Mouse (Mus musculus): ENCODE results near the gene Spem1. TPM values are rescaled to one million over a fixed set of nuclear protein-coding genes. Genes with fewer than 3 reads are reported as not detected.

Gene Spem1
- total RNA-seq, 2 experiments from 2014 or later = 0.57 to 0.63 TPM

Other genes with a start within 250 kb of the Spem1 start
- gene Wrap53, start 241.9 kb downstream of the Spem1 start, total RNA-seq (2021) = 10 to 100 TPM; 11.8 to 14.3 TPM
- gene Trp53, start 241.8 kb downstream of the Spem1 start, total RNA-seq (2021) = 10 to 100 TPM; 25.4 to 27.4 TPM
- gene Atp1b2, start 216.2 kb downstream of the Spem1 start, total RNA-seq (2021) = 100 to 1,000 TPM; 400 to 418 TPM
- not detected for gene Shbg, start 204.3 kb downstream of the Spem1 start, total RNA-seq (2021)
- 10 to 100 TPM; 11.7 to 13.7 TPM for gene Sat2, start 200.2 kb downstream of the Spem1 start, total RNA-seq (2021)
- gene Fxr2, start 189.2 kb downstream of the Spem1 start, total RNA-seq (2021) = 100 to 1,000 TPM; 147 to 153 TPM
- not detected for gene Sox15, start 166.9 kb downstream of the Spem1 start, total RNA-seq (2021)
- 10 to 100 TPM; 55.0 to 58.8 TPM for gene Mpdu1, start 159.5 kb downstream of the Spem1 start, total RNA-seq (2021)
- 10 to 100 TPM; 11.9 to 13.5 TPM for gene Cd68, start 156.0 kb downstream of the Spem1 start, total RNA-seq (2021)
- 100 to 1,000 TPM; 352 to 354 TPM for gene Eif4a1, start 149.8 kb downstream of the Spem1 start, total RNA-seq (2021)
- gene Senp3, start 140.1 kb downstream of the Spem1 start, total RNA-seq (2021) = 100 to 1,000 TPM; 101 to 122 TPM
- gene Tnfsf13, start 136.4 kb downstream of the Spem1 start, total RNA-seq (2021) = 1 to 10 TPM; 2.1 to 3.1 TPM
- gene Tnfsf12, start 126.3 kb downstream of the Spem1 start, total RNA-seq (2021) = 1 to 10 TPM; 8.2 to 8.8 TPM
- 1 to 10 TPM in 1 of 2 experiments, under 1 TPM in 1; 0.90 to 1.2 TPM for gene Tnfsfm13, start 126.1 kb downstream of the Spem1 start, total RNA-seq (2021)
- gene Polr2a, start 63.5 kb downstream of the Spem1 start, total RNA-seq (2021) = 10 to 100 TPM; 61.2 to 61.3 TPM
- gene Slc35g3, start 60.2 kb downstream of the Spem1 start, total RNA-seq (2021) = not detected
- gene Zbtb4, start 56.3 kb downstream of the Spem1 start, total RNA-seq (2021) = 100 to 1,000 TPM; 116 to 126 TPM
- 1 to 10 TPM in 1 of 2 experiments, under 1 TPM in 1; 0.72 to 1.3 TPM for gene Chrnb1, start 26.2 kb downstream of the Spem1 start, total RNA-seq (2021)
- 10 to 100 TPM; 29.2 to 31.6 TPM for gene Fgf11, start 20.3 kb downstream of the Spem1 start, total RNA-seq (2021)
- under 1 TPM in 1 of 2 experiments, not detected in 1; 0.17 TPM for gene Tmem102, start 16.6 kb downstream of the Spem1 start, total RNA-seq (2021)
- not detected for gene Gm39566, start 6.9 kb downstream of the Spem1 start, total RNA-seq (2021)
- not detected for gene Spem2, start 3.7 kb downstream of the Spem1 start, total RNA-seq (2021)
- 100 to 1,000 TPM; 192 to 206 TPM for gene Nlgn2, start 15.6 kb upstream of the Spem1 start, total RNA-seq (2021)
- 100 to 1,000 TPM; 109 to 128 TPM for gene Tmem256, start 16.3 kb upstream of the Spem1 start, total RNA-seq (2021)
- 10 to 100 TPM; 16.3 to 16.6 TPM for gene Plscr3, start 24.2 kb upstream of the Spem1 start, total RNA-seq (2021)
- under 1 TPM in 1 of 2 experiments, not detected in 1; 0.18 TPM for gene Tnk1, start 36.5 kb upstream of the Spem1 start, total RNA-seq (2021)
- not detected for gene Tmem95, start 55.8 kb upstream of the Spem1 start, total RNA-seq (2021)
- 1 to 10 TPM; 1.1 TPM for gene Kctd11, start 59.2 kb upstream of the Spem1 start, total RNA-seq (2021)
- not detected for gene Acap1, start 73.4 kb upstream of the Spem1 start, total RNA-seq (2021)
- under 1 TPM; 0.46 to 0.95 TPM for gene 2810408A11Rik, start 78.8 kb upstream of the Spem1 start, total RNA-seq (2021)
- gene Neurl4, start 78.9 kb upstream of the Spem1 start, total RNA-seq (2021) = 100 to 1,000 TPM; 117 to 118 TPM
- 10 to 100 TPM; 31.9 to 38.2 TPM for gene Gps2, start 91.7 kb upstream of the Spem1 start, total RNA-seq (2021)
- 100 to 1,000 TPM; 416 to 445 TPM for gene Eif5a, start 99.8 kb upstream of the Spem1 start, total RNA-seq (2021)
- gene Ybx2, start 113.6 kb upstream of the Spem1 start, total RNA-seq (2021) = 10 to 100 TPM; 10.9 to 11.1 TPM
- 1 to 10 TPM; 1.8 TPM for gene Slc2a4, start 126.0 kb upstream of the Spem1 start, total RNA-seq (2021)
- gene Cldn7, start 142.6 kb upstream of the Spem1 start, total RNA-seq (2021) = not detected
- gene Ctdnep1, start 159.0 kb upstream of the Spem1 start, total RNA-seq (2021) = 100 to 1,000 TPM; 113 to 116 TPM
- 10 to 100 TPM; 77.5 to 78.4 TPM for gene Elp5, start 160.3 kb upstream of the Spem1 start, total RNA-seq (2021)
- gene Gabarap, start 169.0 kb upstream of the Spem1 start, total RNA-seq (2021) = 100 to 1,000 TPM; 232 to 236 TPM
- 10 to 100 TPM; 45.4 to 47.4 TPM for gene Phf23, start 173.6 kb upstream of the Spem1 start, total RNA-seq (2021)
- gene Dvl2, start 178.4 kb upstream of the Spem1 start, total RNA-seq (2021) = 10 to 100 TPM; 36.8 to 41.7 TPM
- gene Acadvl, start 193.2 kb upstream of the Spem1 start, total RNA-seq (2021) = 10 to 100 TPM; 54.9 to 58.6 TPM
- gene Dlg4, start 194.8 kb upstream of the Spem1 start, total RNA-seq (2021) = 100 to 1,000 TPM; 888 to 914 TPM
- 1 to 10 TPM in 1 of 2 experiments, not detected in 1; 1.2 TPM for gene Asgr1, start 231.9 kb upstream of the Spem1 start, total RNA-seq (2021)